Mouse (Mus musculus): ENCODE results near the gene Scgb2a2.
"Not testable (repeated sequence)": the region's sequence is repeated elsewhere in the genome, so short reads cannot be mapped to it uniquely, and the experiment has no call there.

Gene Scgb2a2

GRCm38 (mm10) chr19:9847262-9847661 is at the start of gene Scgb2a2:
TSS of gene Scgb2a2 (plus strand) at chr19:9847562.
- DNase-seq, result no peak

DNA sequence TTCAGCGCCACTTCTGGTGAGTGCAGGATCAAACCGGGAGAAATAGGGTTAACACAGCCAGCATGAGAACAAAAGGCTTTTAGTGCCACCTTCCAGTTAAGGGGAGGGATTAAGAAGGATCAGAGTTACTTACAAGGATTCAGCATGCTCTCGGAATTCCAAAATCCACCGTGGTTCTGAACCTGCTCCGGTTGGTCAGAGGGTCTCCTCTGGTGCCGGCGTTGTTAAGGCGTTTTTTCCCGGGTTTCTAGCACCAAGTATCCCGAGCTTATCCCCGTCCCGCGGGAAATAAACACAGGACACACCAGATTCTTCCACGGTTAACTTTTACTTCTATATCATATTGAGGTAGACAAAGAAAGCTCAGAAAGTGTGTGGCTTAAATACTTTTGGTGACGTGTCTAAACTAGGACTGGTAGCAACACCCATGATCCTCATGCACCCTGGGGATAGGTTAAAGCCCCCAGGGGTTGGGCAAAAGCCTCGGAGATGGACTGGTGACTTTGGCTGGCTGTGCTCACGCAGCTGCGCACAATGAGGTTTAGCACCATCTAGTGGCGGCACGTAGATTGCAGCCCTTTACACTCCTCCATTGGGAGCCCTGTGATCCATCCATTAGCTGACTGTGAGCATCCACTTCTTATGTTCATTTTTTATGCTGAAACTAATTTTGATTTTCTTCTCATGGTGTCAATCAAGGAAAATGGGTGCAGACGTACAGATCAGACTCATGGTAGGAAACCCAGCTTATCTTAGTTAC is 10.6 kb upstream of the Scgb2a2 start:
- DNase-seq, result peak; percentile 13

- DNase-seq, result no peak
Observed at GRCm38 (mm10) chr19:9837341-9837715, 10.0 kb upstream of the Scgb2a2 start.

GRCm38 (mm10) chr19:9849368-9850075 is 2.2 kb downstream of the Scgb2a2 start:
- DNase-seq, result not testable (repeated sequence)

GRCm38 (mm10) chr19:9860821-9861220 is 13.5 kb downstream of the Scgb2a2 start:
- DNase-seq, result not testable (repeated sequence)

GRCm38 (mm10) chr19:9864856-9865255 is 17.5 kb downstream of the Scgb2a2 start:
- DNase-seq, result no peak

DNA sequence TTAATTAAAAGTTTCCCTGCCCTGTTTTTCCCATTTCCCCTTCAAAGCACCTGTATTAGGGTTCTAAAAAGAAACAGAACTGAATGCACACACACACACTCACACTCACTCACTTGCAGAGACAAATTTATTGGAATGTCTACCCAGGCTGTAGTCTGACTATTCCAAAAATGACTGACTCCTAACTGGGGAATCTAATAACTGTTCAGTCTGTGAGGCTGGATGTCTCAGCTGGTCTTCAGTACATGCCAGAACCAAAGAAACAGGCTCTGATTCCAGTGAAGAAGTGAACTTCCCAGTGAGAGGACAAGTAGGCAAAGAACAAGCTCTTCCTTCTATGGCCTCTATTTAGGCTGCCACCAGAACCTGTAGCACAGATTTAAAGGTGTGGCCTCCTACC is 18.1 kb downstream of the Scgb2a2 start:
- no peak for DNase-seq

- no peak for DNase-seq
Observed at GRCm38 (mm10) chr19:9878186-9878835, 30.9 kb downstream of the Scgb2a2 start.

- DNase-seq, result no peak
Observed at GRCm38 (mm10) chr19:9886348-9886747, 39.0 kb downstream of the Scgb2a2 start.

- DNase-seq, result no peak
Observed at GRCm38 (mm10) chr19:9886771-9887170, 39.4 kb downstream of the Scgb2a2 start.

GRCm38 (mm10) chr19:9896067-9896466 is 48.7 kb downstream of the Scgb2a2 start:
- no peak for DNase-seq

DNA sequence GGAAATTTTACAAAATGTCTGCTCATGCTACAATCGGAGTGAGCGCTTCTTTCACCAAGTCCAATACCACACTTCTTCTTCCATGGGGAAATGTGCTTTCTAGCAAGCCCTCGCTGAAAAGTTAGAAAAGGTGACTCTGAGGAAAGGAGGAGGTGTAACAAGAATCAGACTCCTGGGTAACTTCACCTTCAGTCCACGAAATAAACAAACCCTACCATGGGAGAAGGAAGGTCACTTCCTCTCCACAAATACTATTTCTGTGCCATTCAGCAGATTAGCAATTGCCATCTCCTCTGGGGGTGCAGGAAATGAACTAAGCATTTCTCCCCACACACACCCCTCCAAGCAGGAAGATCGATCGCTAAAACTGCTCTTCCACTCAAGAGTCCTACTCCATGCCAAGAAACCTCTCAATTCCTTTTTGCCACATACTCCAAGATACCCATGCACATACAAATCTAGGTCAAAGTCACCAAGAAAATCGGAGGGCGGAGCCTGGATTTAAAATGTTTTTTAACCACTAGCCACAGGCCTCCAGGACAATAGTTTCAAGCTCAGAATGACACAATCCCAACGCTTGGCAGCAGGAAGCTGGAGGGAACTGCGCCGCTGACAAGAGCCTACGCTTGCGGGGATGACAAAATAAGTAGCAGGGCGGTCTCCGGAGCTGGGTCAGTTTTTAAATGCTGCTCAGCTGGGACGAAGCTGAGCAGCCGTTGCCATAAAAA is 51.1 kb downstream of the Scgb2a2 start:
- DNase-seq, result peak; percentile 32

DNA sequence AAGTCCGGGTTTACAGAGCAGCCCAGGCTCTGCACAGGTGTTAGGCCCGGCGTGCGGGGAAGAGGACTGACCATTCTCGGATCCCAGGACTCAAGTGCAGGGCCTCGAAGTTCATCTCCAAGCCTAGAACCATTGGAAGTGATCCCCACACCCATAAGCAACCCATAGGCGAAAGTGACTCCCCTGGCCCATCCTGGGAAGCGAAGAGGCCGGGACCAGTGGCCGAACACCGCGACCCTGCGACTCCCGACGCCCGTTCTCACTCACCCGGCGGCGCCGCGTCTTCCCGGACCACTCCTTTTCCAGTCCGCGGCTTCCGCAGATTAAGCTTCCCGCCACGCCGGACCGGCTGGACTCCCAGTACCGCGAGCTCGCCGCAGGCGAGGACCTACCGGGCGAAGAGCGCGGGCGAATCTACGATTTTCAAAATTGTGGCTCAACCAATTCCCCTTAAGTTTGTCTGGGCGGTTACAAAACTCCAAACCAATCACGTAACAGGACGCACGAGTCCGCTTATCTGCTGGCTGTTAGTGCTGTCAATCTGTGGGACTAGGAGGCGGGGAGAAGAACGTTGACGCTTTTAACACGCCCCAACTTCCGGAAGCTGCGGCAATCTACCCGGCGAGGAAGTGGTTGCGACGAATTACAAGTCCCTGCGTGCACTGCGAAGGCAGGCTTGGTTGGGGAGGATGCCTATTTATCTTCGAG is 51.9 kb downstream of the Scgb2a2 start, which contains the start of gene Incenp:
Gene Incenp (minus strand): TSS at position 480 of the 708 bp plus-strand sequence.
- DNase-seq, result peak; percentile 94

DNA sequence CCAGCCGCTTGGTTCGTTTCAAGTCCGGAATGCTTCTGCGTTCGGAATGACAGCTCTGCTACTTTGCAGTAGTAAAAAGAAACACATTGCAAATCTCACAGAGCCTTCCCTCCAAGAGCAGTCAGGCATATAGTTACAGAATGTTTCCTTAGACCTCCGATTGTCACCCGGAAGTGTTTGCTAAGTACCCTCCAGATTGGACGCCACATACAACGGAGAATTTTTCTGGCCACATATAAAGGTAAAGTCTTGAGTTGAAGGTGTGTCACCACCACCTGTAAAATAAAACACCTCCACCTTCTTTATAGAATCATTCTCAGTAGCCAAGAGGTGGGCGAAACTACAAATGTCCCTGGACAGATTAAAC is 52.4 kb downstream of the Scgb2a2 start:
- no peak for DNase-seq

- DNase-seq, result peak; percentile 30
Observed at GRCm38 (mm10) chr19:9900696-9901095, 53.3 kb downstream of the Scgb2a2 start.
